Mouse (Mus musculus) MEL (cell line): ENCODE measurements around the gene Mogat2. TPM values are rescaled to one million over a fixed set of nuclear protein-coding genes. Genes with fewer than 3 reads are reported as not detected.

ENCODE experiments used
- DNase-seq: peaks from one replicate; pipeline ENCODE4 v3.0.0; 2011; ENCODE audit warnings: low read depth, low spot score
- H3K27ac ChIP-seq: 2 replicates; pipeline ENCODE4 v1.5.1; 2012; ENCODE audit warnings: low read depth, mild to moderate bottlenecking, control low read depth, low read length, moderate library complexity; ENCODE audit not compliant: control insufficient read depth
- H3K27me3 ChIP-seq, 2 experiments: fragments of 150-350 bp in 1 of 2; sonication (generic) in 1 of 2; 2 replicates each; pipeline ENCODE4 v1.6.1; 2012; ENCODE audit warnings: low read length in 2 of 2, mild to moderate bottlenecking in 2 of 2, improper control_type of control experiment in 1 of 2, moderate library complexity in 1 of 2; ENCODE audit not compliant: insufficient read depth in 2 of 2, control insufficient read depth in 1 of 2
- H3K36me3 ChIP-seq, 2 experiments: 2 replicates each; pipeline ENCODE4 v1.6.1; 2012 to 2014; ENCODE audit warnings: low read length in 2 of 2, improper control_type of control experiment in 1 of 2, inconsistent platforms in 1 of 2, mild to moderate bottlenecking in 1 of 2; ENCODE audit not compliant: insufficient read depth in 2 of 2, control insufficient read depth in 1 of 2
- H3K4me1 ChIP-seq, 2 experiments: fragments of 150-350 bp in 1 of 2; sonication (generic) in 1 of 2; 2 replicates each; pipeline ENCODE4 v1.6.1; 2012; ENCODE audit warnings: low read length in 2 of 2, improper control_type of control experiment in 1 of 2, mild to moderate bottlenecking in 1 of 2; ENCODE audit not compliant: insufficient read depth in 2 of 2, control insufficient read depth in 1 of 2
- H3K4me3 ChIP-seq, 2 experiments: fragments of 150-350 bp in 1 of 2; sonication (generic) in 1 of 2; 2 replicates each; pipeline ENCODE4 v1.5.1; 2012; ENCODE audit warnings: low read depth in 2 of 2, low read length in 2 of 2, mild to moderate bottlenecking in 2 of 2, moderate library complexity in 2 of 2, control low read depth in 1 of 2, improper control_type of control experiment in 1 of 2; ENCODE audit not compliant: control insufficient read depth in 1 of 2, insufficient read depth in 1 of 2
- H3K79me2 ChIP-seq: 2 replicates; pipeline ENCODE4 v1.6.1; 2012; ENCODE audit warnings: mild to moderate bottlenecking, low read length, moderate library complexity; ENCODE audit not compliant: control insufficient read depth, poor library complexity, insufficient read depth
- H3K9ac ChIP-seq: 2 replicates; pipeline ENCODE4 v1.6.1; 2012; ENCODE audit warnings: low read depth, mild to moderate bottlenecking, control low read depth, low read length, moderate library complexity; ENCODE audit not compliant: control insufficient read depth, poor library complexity, severe bottlenecking
- H3K9me3 ChIP-seq: fragments of 150-350 bp; sonication (generic); replicated peaks from 2 replicates; pipeline ENCODE4 v1.6.1; 2012; ENCODE audit warnings: mild to moderate bottlenecking, low read length, improper control_type of control experiment, moderate library complexity; ENCODE audit not compliant: insufficient read depth
- BHLHE40 ChIP-seq: IDR thresholded peaks from 2 replicates; pipeline ENCODE4 v1.6.1; 2012; ENCODE audit warnings: low read depth, mild to moderate bottlenecking, inconsistent platforms, low read length, improper control_type of control experiment, borderline replicate concordance
- CHD1 ChIP-seq: IDR thresholded peaks from 2 replicates; pipeline ENCODE4 v1.6.1; 2012; ENCODE audit warnings: low read depth, mild to moderate bottlenecking, inconsistent platforms, low read length, improper control_type of control experiment
- CHD2 ChIP-seq: IDR thresholded peaks from 2 replicates; pipeline ENCODE4 v1.6.1; 2011; ENCODE audit warnings: low read length, improper control_type of control experiment
- E2F4 ChIP-seq: IDR thresholded peaks from 2 replicates; pipeline ENCODE4 v1.6.1; 2011; ENCODE audit warnings: low read depth, low read length, improper control_type of control experiment, borderline replicate concordance
- ELF1 ChIP-seq: IDR thresholded peaks from 2 replicates; pipeline ENCODE4 v1.6.1; 2014; ENCODE audit warnings: low read depth, mild to moderate bottlenecking, inconsistent platforms, low read length, improper control_type of control experiment, moderate library complexity
- EP300 ChIP-seq, 2 experiments: IDR thresholded peaks; 2 replicates each; pipeline ENCODE4 v1.6.1; 2011; ENCODE audit warnings: improper control_type of control experiment in 2 of 2, low read length in 2 of 2, low read depth in 1 of 2, mild to moderate bottlenecking in 1 of 2
- GABPA ChIP-seq: IDR thresholded peaks from 2 replicates; pipeline ENCODE4 v1.6.1; 2012; ENCODE audit warnings: low read depth, mild to moderate bottlenecking, inconsistent platforms, low read length, improper control_type of control experiment, moderate library complexity
- KAT2A ChIP-seq: conservative IDR thresholded peaks from 2 replicates; pipeline ENCODE4 v1.6.1; 2012; ENCODE audit warnings: low read depth, low read length, improper control_type of control experiment, inconsistent platforms
- MAFK ChIP-seq: IDR thresholded peaks from 2 replicates; pipeline ENCODE4 v1.6.1; 2011; ENCODE audit warnings: low read depth, mild to moderate bottlenecking, low read length, improper control_type of control experiment, borderline replicate concordance
- MAX ChIP-seq: IDR thresholded peaks from 2 replicates; pipeline ENCODE4 v1.6.1; 2011; ENCODE audit warnings: low read length, improper control_type of control experiment
- MAZ ChIP-seq: IDR thresholded peaks from 2 replicates; pipeline ENCODE4 v1.6.1; 2012; ENCODE audit warnings: low read depth, mild to moderate bottlenecking, inconsistent platforms, low read length, improper control_type of control experiment
- MEF2A ChIP-seq: IDR thresholded peaks from 2 replicates; pipeline ENCODE4 v1.6.1; 2014; ENCODE audit warnings: low read depth, mild to moderate bottlenecking, inconsistent platforms, low read length, improper control_type of control experiment; ENCODE audit not compliant: poor library complexity, insufficient replicate concordance, severe bottlenecking; ENCODE audit errors: extremely low read depth
- MYB ChIP-seq: IDR thresholded peaks from 2 replicates; pipeline ENCODE4 v1.6.1; 2011; ENCODE audit warnings: mild to moderate bottlenecking, low read depth, low read length, improper control_type of control experiment
- NRF1 ChIP-seq: IDR thresholded peaks from 2 replicates; pipeline ENCODE4 v1.6.1; 2014; ENCODE audit warnings: low read depth, mild to moderate bottlenecking, inconsistent platforms, low read length, improper control_type of control experiment, moderate library complexity; ENCODE audit not compliant: poor library complexity, insufficient read depth, severe bottlenecking
- POLR2A ChIP-seq, 2 experiments: IDR thresholded peaks; 2 replicates each; pipeline ENCODE4 v1.6.1; 2011 to 2012; ENCODE audit warnings: low read length in 2 of 2, mild to moderate bottlenecking in 2 of 2, control low read depth in 1 of 2, improper control_type of control experiment in 1 of 2, low read depth in 1 of 2, moderate library complexity in 1 of 2; ENCODE audit not compliant: control insufficient read depth in 1 of 2, insufficient read depth in 1 of 2, poor library complexity in 1 of 2
- RAD21 ChIP-seq: IDR thresholded peaks from 2 replicates; pipeline ENCODE4 v1.6.1; 2011; ENCODE audit warnings: mild to moderate bottlenecking, low read depth, low read length, improper control_type of control experiment
- RCOR1 ChIP-seq: IDR thresholded peaks from 2 replicates; pipeline ENCODE4 v1.6.1; 2012; ENCODE audit warnings: low read depth, mild to moderate bottlenecking, inconsistent platforms, low read length, improper control_type of control experiment
- TAL1 ChIP-seq: IDR thresholded peaks from 2 replicates; pipeline ENCODE4 v1.6.1; 2012; ENCODE audit warnings: mild to moderate bottlenecking, inconsistent platforms, low read length, moderate library complexity, mixed read lengths
- TCF12 ChIP-seq: IDR thresholded peaks from 2 replicates; pipeline ENCODE4 v1.6.1; 2014; ENCODE audit warnings: low read depth, mild to moderate bottlenecking, inconsistent platforms, low read length, improper control_type of control experiment, moderate library complexity
- UBTF ChIP-seq: IDR thresholded peaks from 2 replicates; pipeline ENCODE4 v1.6.1; 2012; ENCODE audit warnings: low read depth, mild to moderate bottlenecking, inconsistent platforms, low read length, improper control_type of control experiment, moderate library complexity, borderline replicate concordance; ENCODE audit not compliant: insufficient read depth
- USF1 ChIP-seq: IDR thresholded peaks from 2 replicates; pipeline ENCODE4 v1.6.1; 2014; ENCODE audit warnings: low read depth, mild to moderate bottlenecking, inconsistent platforms, low read length, improper control_type of control experiment, moderate library complexity
- USF2 ChIP-seq, 2 experiments: IDR thresholded peaks; 2 replicates each; pipeline ENCODE4 v1.6.1; 2011 to 2012; ENCODE audit warnings: improper control_type of control experiment in 2 of 2, low read length in 2 of 2, borderline replicate concordance in 1 of 2, inconsistent platforms in 1 of 2, low read depth in 1 of 2, mild to moderate bottlenecking in 1 of 2; ENCODE audit not compliant: insufficient read depth in 1 of 2
- ZC3H11A ChIP-seq: IDR thresholded peaks from 2 replicates; pipeline ENCODE4 v1.6.1; 2012; ENCODE audit warnings: low read depth, mild to moderate bottlenecking, inconsistent platforms, low read length, improper control_type of control experiment
- ZMIZ1 ChIP-seq: IDR thresholded peaks from 2 replicates; pipeline ENCODE4 v1.6.1; 2012; ENCODE audit warnings: low read depth, mild to moderate bottlenecking, inconsistent platforms, low read length, improper control_type of control experiment, moderate library complexity
- polyA plus RNA-seq, 2 experiments: library from polyadenylated mRNA; stranded (reverse) in 1 of 2; unstranded in 1 of 2; fragments of >175 nt in 1 of 2; fragments of >200 nt in 1 of 2; gene quantifications; 2 replicates each; pipeline versions ENCODE4 v1.2.1 to v1.2.4; 2012; ENCODE audit warnings: low replicate concordance in 2 of 2, low read depth in 1 of 2; ENCODE audit not compliant: insufficient read length in 2 of 2, insufficient read depth in 1 of 2, missing spikeins in 1 of 2
- total RNA-seq: library from RNA; depleted of rRNA; stranded (reverse); fragments of 300-350 nt; gene quantifications from 2 replicates; pipeline ENCODE4 v1.2.3, GENCODE M21; 2012

Gene Mogat2
- total and polyA plus RNA-seq, 3 experiments = 0.13 TPM; not detected in 2

DNA sequence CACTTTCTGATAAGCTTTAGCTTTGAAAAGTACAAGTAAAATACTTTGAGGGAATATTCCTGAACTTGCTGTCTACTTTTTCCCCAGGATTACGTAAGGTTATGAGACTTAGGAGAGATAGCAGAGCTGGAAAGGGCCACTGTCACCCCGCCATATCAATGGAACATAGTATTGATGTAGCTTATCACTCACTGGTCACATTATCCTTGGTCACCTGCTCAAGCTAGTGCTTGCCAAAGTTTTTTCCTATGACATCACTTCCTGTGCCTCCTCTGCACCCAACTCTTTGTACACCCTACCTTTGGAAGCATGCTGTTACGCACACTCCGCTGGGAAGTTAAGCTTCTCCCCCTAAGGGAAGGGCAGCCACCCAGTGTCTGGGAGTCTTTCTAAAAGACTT lies 29.7 kb downstream of the Mogat2 start:
- H3K27me3 ChIP-seq = peaks cover 0 to 4% of the 10 kb centered on the region in 2 experiments; a peak in 2 of 4 replicates
- no peak for TF ChIP-seq ZMIZ1
- no peak for TF ChIP-seq POLR2A (IDR thresholded peaks at IDR 0.05; ENCODE audit: control insufficient read depth in 1 of 2, insufficient read depth in 1 of 2, low read depth in 1 of 2, low read length in 2 of 2, poor library complexity in 1 of 2)
- no peak for TF ChIP-seq ZC3H11A
- no peak for TF ChIP-seq MAZ
- no peak for TF ChIP-seq GABPA
- H3K36me3 ChIP-seq = no peaks in the 10 kb centered on the region; a peak in 1 of 4 replicates
- H3K9me3 ChIP-seq = no peaks in the 10 kb centered on the region
- no peaks in the 10 kb centered on the region for H3K79me2 ChIP-seq
- DNase-seq = no peak
- no peak overlapping the region for H3K9ac ChIP-seq
- H3K27ac ChIP-seq = no peak overlapping the region
- no peaks in the 10 kb centered on the region for H3K4me1 ChIP-seq
- H3K4me3 ChIP-seq = no peak overlapping the region

GRCm38 (mm10) chr7:99206364-99206763 lies 32.1 kb downstream of the Mogat2 start:
- TF ChIP-seq MEF2A (no peak), USF1 (no peak), ZC3H11A (no peak), CHD2 (no peak), POLR2A (IDR thresholded peaks at IDR 0.05; ENCODE audit: control insufficient read depth in 1 of 2, insufficient read depth in 1 of 2, low read depth in 1 of 2, low read length in 2 of 2, poor library complexity in 1 of 2) (no peak), EP300 (IDR thresholded peaks at IDR 0.05; ENCODE audit: low read depth in 1 of 2, low read length in 2 of 2) (no peak)
- TF ChIP-seq, all 39 proteins: peak for 0
- no peaks in the 10 kb centered on the region for H3K79me2 ChIP-seq
- no peaks in the 10 kb centered on the region for H3K9me3 ChIP-seq
- no peaks in the 10 kb centered on the region for H3K4me1 ChIP-seq
- no peak overlapping the region for H3K9ac ChIP-seq
- no peak overlapping the region for H3K27ac ChIP-seq
- H3K27me3 ChIP-seq = peaks cover 0 to 8% of the 10 kb centered on the region in 2 experiments; a peak in 2 of 4 replicates
- DNase-seq = no peak
- H3K4me3 ChIP-seq = no peak overlapping the region
- H3K36me3 ChIP-seq = no peaks in the 10 kb centered on the region

GRCm38 (mm10) chr7:99202163-99202562 lies 36.3 kb downstream of the Mogat2 start:
- Histone ChIP-seq H3K9me3 (no peaks in the 10 kb centered on the region), H3K9ac (no peak overlapping the region), H3K27ac (no peak overlapping the region), H3K79me2 (no peaks in the 10 kb centered on the region), H3K4me3 (no peak overlapping the region), H3K27me3 (peaks cover 4 to 8% of the 10 kb centered on the region in 2 experiments; a peak in 3 of 4 replicates), H3K36me3 (no peaks in the 10 kb centered on the region), H3K4me1 (no peaks in the 10 kb centered on the region)
- no peak for DNase-seq
- TF ChIP-seq USF2 (IDR thresholded peaks at IDR 0.05; ENCODE audit: borderline replicate concordance in 1 of 2, insufficient read depth in 1 of 2, low read depth in 1 of 2, low read length in 2 of 2) = no peak
- no peak for TF ChIP-seq RCOR1
- TF ChIP-seq MYB = no peak
- no peak for TF ChIP-seq ELF1
- TF ChIP-seq MAFK = no peak
- TF ChIP-seq RAD21 = no peak
- TF ChIP-seq TCF12 = no peak
- no peak for TF ChIP-seq USF1
- no peak for TF ChIP-seq MAX
- no peak for TF ChIP-seq TAL1
- no peak for TF ChIP-seq CHD1
- TF ChIP-seq CHD2 = no peak
- no peak for TF ChIP-seq NRF1
- no peak for TF ChIP-seq UBTF
- TF ChIP-seq E2F4 = no peak
- no peak for TF ChIP-seq KAT2A
- no peak for TF ChIP-seq ZC3H11A
- TF ChIP-seq BHLHE40 = no peak
